Mouse (Mus musculus) cerebellum, adult 2 months (tissue): Measurements from ENCODE around the gene Pex10. TPM values are rescaled to one million over a fixed set of nuclear protein-coding genes. Genes with fewer than 3 reads are reported as not detected.

Source experiments
- DNase-seq, 2 experiments: peaks; one replicate each; pipeline ENCODE4 v3.0.0; 2021
- H3K27ac ChIP-seq: fragments of 200-500 bp; 2 replicates; pipeline ENCODE4 v1.5.1; 2012; ENCODE audit warnings: low read length, control low read depth, inconsistent platforms; ENCODE audit not compliant: insufficient read depth
- H3K27me3 ChIP-seq: fragments of 200-500 bp; 2 replicates; pipeline ENCODE4 v1.6.1; 2012; ENCODE audit warnings: inconsistent platforms, mild to moderate bottlenecking, low read length, moderate library complexity; ENCODE audit not compliant: control insufficient read depth, insufficient read depth
- H3K4me1 ChIP-seq: fragments of 200-500 bp; 2 replicates; pipeline ENCODE4 v1.6.1; 2011; ENCODE audit warnings: low read length; ENCODE audit not compliant: control insufficient read depth, insufficient read depth
- H3K4me3 ChIP-seq: fragments of 200-500 bp; replicated peaks from 2 replicates; pipeline ENCODE3; 2011; ENCODE audit warnings: mild to moderate bottlenecking, low read depth, low read length, control low read depth; ENCODE audit not compliant: insufficient read depth
- CTCF ChIP-seq: fragments of 200-500 bp; IDR thresholded peaks from 2 replicates; pipeline ENCODE4 v1.5.1; 2011; ENCODE audit warnings: low read depth, mild to moderate bottlenecking, control low read depth, low read length, moderate library complexity, borderline replicate concordance; ENCODE audit not compliant: insufficient read depth
- POLR2A ChIP-seq: fragments of 200-500 bp; IDR thresholded peaks from 2 replicates; pipeline ENCODE4 v1.6.1; 2011; ENCODE audit warnings: low read length, control low read depth, borderline replicate concordance; ENCODE audit not compliant: insufficient read depth
- WGBS: fragments of 180-500 bp; shearing (Covaris S2); methylation state at CpG from one replicate; pipeline ENCODE4 v1.1.7; 2018; 5-methylcytosine and 5-hydroxymethylcytosine counted together
- polyA plus RNA-seq: library from polyadenylated mRNA; depleted of rRNA; stranded (reverse); fragments of >200 nt; gene quantifications from 2 replicates; pipeline ENCODE4 v1.2.3, GENCODE M21; 2012

Gene Pex10
- polyA plus RNA-seq, 1 experiment: 32.0 TPM

DNA sequence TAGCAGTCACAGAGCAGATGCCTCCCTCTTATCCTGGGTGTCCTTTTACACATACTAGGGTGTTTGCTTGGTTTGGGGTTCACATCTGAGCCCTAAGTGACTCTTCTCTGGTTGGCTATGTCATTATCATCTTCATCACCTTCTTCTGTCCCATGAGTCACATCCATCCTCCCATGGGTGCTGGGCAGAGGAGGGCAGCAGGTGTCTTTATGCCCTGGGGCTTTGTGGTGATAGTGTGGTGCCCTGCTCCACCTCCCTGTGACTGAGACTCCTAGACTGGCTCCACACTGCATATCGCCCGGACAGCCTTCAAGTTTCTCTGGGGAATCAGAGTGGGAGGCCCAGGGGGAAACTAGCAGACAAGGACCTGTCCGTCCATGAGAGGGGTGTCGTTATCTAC lies 31.8 kb downstream of the Pex10 start:
- Histone ChIP-seq H3K4me1 (peaks cover 35% of the 10 kb centered on the region), H3K4me3 (no peak overlapping the region), H3K27ac (no peak overlapping the region), H3K27me3 (no peaks in the 10 kb centered on the region)
- 90% methylated on average over 4 of the region's 4 CpGs for WGBS
- TF ChIP-seq POLR2A (no peak), CTCF (no peak)
- DNase-seq: no peak

- Histone ChIP-seq H3K27ac (no peak overlapping the region), H3K4me3 (no peak overlapping the region), H3K27me3 (no peaks in the 10 kb centered on the region), H3K4me1 (no peaks in the 10 kb centered on the region)
- no peak for DNase-seq
- no peak for TF ChIP-seq POLR2A
- TF ChIP-seq CTCF: no peak
- WGBS: 98% methylated on average over 4 of the region's 4 CpGs
Measured at GRCm38 (mm10) chr4:155107886-155108285, 41.1 kb downstream of the Pex10 start.

DNA sequence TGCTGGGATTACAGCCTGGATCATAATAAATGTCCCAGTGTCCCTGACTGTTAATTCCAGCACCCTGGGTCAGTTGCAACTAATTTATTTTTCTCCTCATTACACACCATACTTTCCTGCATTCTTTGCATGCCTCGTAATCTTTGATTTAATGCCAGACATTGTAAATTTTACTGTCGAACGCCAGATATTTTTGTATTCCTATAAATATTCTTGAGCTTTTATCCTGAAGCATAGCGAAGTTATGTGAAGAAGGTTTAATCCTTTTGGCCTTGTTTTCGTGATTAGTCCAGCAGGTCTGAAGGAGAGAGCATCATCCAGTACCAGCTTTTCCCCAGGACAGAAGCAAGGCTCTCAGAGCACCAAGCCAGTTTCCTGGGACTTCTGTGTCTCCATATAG lies 42.7 kb downstream of the Pex10 start:
- Histone ChIP-seq H3K27ac (no peak overlapping the region), H3K27me3 (no peaks in the 10 kb centered on the region), H3K4me1 (no peaks in the 10 kb centered on the region), H3K4me3 (no peak overlapping the region)
- WGBS: 85% methylated on average over 5 of the region's 5 CpGs
- TF ChIP-seq POLR2A (no peak), CTCF (no peak)
- no peak for DNase-seq

- Histone ChIP-seq H3K4me3 (no peak overlapping the region), H3K27ac (no peak overlapping the region), H3K27me3 (no peaks in the 10 kb centered on the region), H3K4me1 (peaks cover 6% of the 10 kb centered on the region; the same call in 1 of the 2 replicates)
- TF ChIP-seq POLR2A: no peak
- no peak for TF ChIP-seq CTCF
- WGBS: 79% methylated on average over 8 of the region's 8 CpGs
- no peak for DNase-seq
Measured at GRCm38 (mm10) chr4:155113766-155114410, 47.1 kb downstream of the Pex10 start.

GRCm38 (mm10) chr4:155116607-155117006 lies 49.8 kb downstream of the Pex10 start:
- no peak overlapping the region for H3K4me3 ChIP-seq
- WGBS: 90% methylated on average over 4 of the region's 4 CpGs
- H3K4me1 ChIP-seq: peaks cover 6% of the 10 kb centered on the region; the same call in 1 of the 2 replicates
- no peak for TF ChIP-seq CTCF
- no peak for TF ChIP-seq POLR2A
- no peak overlapping the region for H3K27ac ChIP-seq
- no peaks in the 10 kb centered on the region for H3K27me3 ChIP-seq
- no peak for DNase-seq

- no peak for DNase-seq
- no peaks in the 10 kb centered on the region for H3K27me3 ChIP-seq
- no peak overlapping the region for H3K27ac ChIP-seq
- no peak for TF ChIP-seq POLR2A
- TF ChIP-seq CTCF: no peak
- 90% methylated on average over 6 of the region's 6 CpGs for WGBS
- peaks cover 12% of the 10 kb centered on the region for H3K4me1 ChIP-seq
- H3K4me3 ChIP-seq: no peak overlapping the region
Measured at GRCm38 (mm10) chr4:155117396-155117978, 50.7 kb downstream of the Pex10 start.

GRCm38 (mm10) chr4:155118278-155118677 lies 51.5 kb downstream of the Pex10 start:
- no peak overlapping the region for H3K4me3 ChIP-seq

GRCm38 (mm10) chr4:155120038-155120437 lies 53.2 kb downstream of the Pex10 start:
- H3K4me1 ChIP-seq: peaks cover 12% of the 10 kb centered on the region
- WGBS: 88% methylated on average over 7 of the region's 7 CpGs

More at GRCm38 (mm10) chr4:155118278-155118677, 51.5 kb downstream of the Pex10 start:
- 86% methylated on average over 10 of the region's 10 CpGs for WGBS
- no peak for TF ChIP-seq POLR2A
- TF ChIP-seq CTCF: no peak
- no peak for DNase-seq
- Histone ChIP-seq H3K4me1 (peaks cover 12% of the 10 kb centered on the region), H3K27me3 (no peaks in the 10 kb centered on the region), H3K27ac (no peak overlapping the region)

More at GRCm38 (mm10) chr4:155120038-155120437, 53.2 kb downstream of the Pex10 start:
- DNase-seq: no peak
- Histone ChIP-seq H3K27me3 (no peaks in the 10 kb centered on the region), H3K4me3 (no peak overlapping the region), H3K27ac (no peak overlapping the region)
- TF ChIP-seq POLR2A (no peak), CTCF (no peak)
